Mouse (Mus musculus) forebrain, embryonic 12.5 days (tissue): ENCODE results near the gene Jarid2. TPM values are rescaled to one million over a fixed set of nuclear protein-coding genes. Genes with fewer than 3 reads are reported as not detected.

Experiments
- ATAC-seq: fragments of 200-750 bp; cut with Nextera tagmentation; 2 replicates; pipeline ENCODE4 v1.8.0; 2017; ENCODE audit warnings: moderate TSS enrichment; ENCODE audit not compliant: low FRiP score
- H3K27ac ChIP-seq: fragments of 300-500 bp; sonication (generic); 2 replicates; pipeline ENCODE4 v1.5.1; 2016; ENCODE audit warnings: mild to moderate bottlenecking
- H3K27me3 ChIP-seq: fragments of 300-500 bp; sonication (generic); 2 replicates; pipeline ENCODE4 v1.6.1; 2016; ENCODE audit warnings: mild to moderate bottlenecking
- H3K36me3 ChIP-seq: fragments of 300-500 bp; sonication (generic); replicated peaks from 2 replicates; pipeline ENCODE4 v1.6.1; 2016; ENCODE audit warnings: mild to moderate bottlenecking
- H3K4me1 ChIP-seq: fragments of 300-500 bp; sonication (generic); 2 replicates; pipeline ENCODE4 v1.6.1; 2016
- H3K4me2 ChIP-seq: fragments of 300-500 bp; sonication (generic); 2 replicates; pipeline ENCODE4 v1.6.1; 2016; ENCODE audit warnings: mild to moderate bottlenecking, moderate library complexity
- H3K4me3 ChIP-seq: fragments of 300-500 bp; sonication (generic); replicated peaks from 2 replicates; pipeline ENCODE4 v1.5.1; 2016; ENCODE audit warnings: mild to moderate bottlenecking
- H3K9ac ChIP-seq: fragments of 300-500 bp; sonication (generic); 2 replicates; pipeline ENCODE4 v1.6.1; 2016; ENCODE audit warnings: mild to moderate bottlenecking
- H3K9me3 ChIP-seq: fragments of 300-500 bp; sonication (generic); 2 replicates; pipeline ENCODE4 v1.6.1; 2016
- WGBS: fragments of 180-500 bp; shearing (Covaris S2); methylation state at CpG from one replicate; pipeline ENCODE4 v1.1.7; 2016; 5-methylcytosine and 5-hydroxymethylcytosine counted together
- polyA plus RNA-seq: library from polyadenylated mRNA; unstranded; fragments of >200 nt; fragmentation: Nextera tagmentation; extraction: Ambion mirVana; gene quantifications from 2 replicates; pipeline ENCODE4 v1.2.1, GENCODE M21; 2016

The Jarid2 gene
- polyA plus RNA-seq, 1 experiment from 2014 or later: 67.3 TPM

DNA sequence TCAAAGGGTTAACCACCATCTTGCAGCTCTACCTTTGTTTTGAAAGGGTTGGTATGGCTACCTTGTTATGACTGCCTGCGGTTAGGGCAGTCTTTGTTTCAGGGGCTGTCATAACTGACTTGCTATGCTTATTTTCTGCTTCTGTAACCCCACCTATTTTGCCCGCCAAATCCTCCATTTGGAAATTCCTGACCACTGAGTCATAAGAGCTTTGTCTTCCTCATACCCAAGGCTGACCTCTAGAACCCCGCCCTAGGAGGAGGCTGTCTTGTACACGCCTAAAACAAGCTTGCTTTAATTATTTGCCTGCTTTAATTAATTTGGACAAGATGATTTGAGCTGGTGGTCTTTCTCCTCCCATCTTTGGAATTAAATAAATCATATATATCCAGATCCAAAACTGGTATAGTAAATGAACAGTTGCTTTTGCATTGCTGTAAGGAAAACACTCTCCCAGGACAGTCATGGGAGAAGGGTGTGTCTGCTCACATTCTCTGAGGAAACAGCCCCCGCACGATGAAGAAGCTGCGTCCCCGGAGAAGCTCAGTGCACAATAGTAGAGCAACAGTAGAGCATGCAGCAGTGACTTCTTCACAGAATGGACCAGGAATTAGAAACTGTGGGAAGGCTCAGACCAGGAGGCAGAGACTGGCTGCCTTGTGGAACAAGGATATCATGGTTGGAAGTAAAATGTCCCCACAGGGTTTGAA lies 210.2 kb downstream of the Jarid2 start:
- ATAC-seq: no peak
- Histone ChIP-seq H3K36me3 (peaks cover 5% of the 10 kb centered on the region; the same call in 1 of the 2 replicates), H3K27me3 (no peaks in the 10 kb centered on the region), H3K4me3 (no peak overlapping the region), H3K9me3 (no peaks in the 10 kb centered on the region), H3K9ac (no peak overlapping the region), H3K4me2 (no peak overlapping the region), H3K4me1 (peaks cover 24% of the 10 kb centered on the region; the same call in 1 of the 2 replicates), H3K27ac (no peak overlapping the region)
- WGBS: 76% methylated on average over 8 of the region's 8 CpGs

GRCm38 (mm10) chr13:44943618-44944017 lies 214.3 kb downstream of the Jarid2 start:
- Histone ChIP-seq H3K4me1 (peaks cover 49% of the 10 kb centered on the region), H3K36me3 (peaks cover 2% of the 10 kb centered on the region; the same call in 1 of the 2 replicates), H3K9me3 (no peaks in the 10 kb centered on the region), H3K4me3 (no peak overlapping the region), H3K27ac (peak overlapping the region; percentile 37), H3K27me3 (no peaks in the 10 kb centered on the region), H3K9ac (no peak overlapping the region), H3K4me2 (no peak overlapping the region)
- 75% methylated on average over 2 of the region's 2 CpGs for WGBS
- no peak for ATAC-seq

- peak overlapping the region; percentile 39 for H3K4me3 ChIP-seq
- no peaks in the 10 kb centered on the region for H3K9me3 ChIP-seq
- H3K9ac ChIP-seq: peak overlapping the region; percentile 57
- H3K27me3 ChIP-seq: no peaks in the 10 kb centered on the region
- peaks cover 2% of the 10 kb centered on the region; the same call in 1 of the 2 replicates for H3K36me3 ChIP-seq
- peaks cover 38% of the 10 kb centered on the region for H3K4me1 ChIP-seq
- peak overlapping the region; percentile 84 for H3K27ac ChIP-seq
- peak overlapping the region; percentile 55 for H3K4me2 ChIP-seq
- 17% methylated on average over 8 of the region's 8 CpGs for WGBS
- ATAC-seq: peak; percentile 81
These were observed 217.8 kb downstream of the Jarid2 start for GRCm38 (mm10) chr13:44946880-44947635.

- H3K4me2 ChIP-seq: no peak overlapping the region
- H3K27ac ChIP-seq: no peak overlapping the region
- H3K4me1 ChIP-seq: peaks cover 30% of the 10 kb centered on the region
- no peak overlapping the region for H3K4me3 ChIP-seq
- H3K36me3 ChIP-seq: no peaks in the 10 kb centered on the region
- no peaks in the 10 kb centered on the region for H3K27me3 ChIP-seq
- 91% methylated on average over 16 of the region's 16 CpGs for WGBS
- no peak for ATAC-seq
- no peaks in the 10 kb centered on the region for H3K9me3 ChIP-seq
- H3K9ac ChIP-seq: no peak overlapping the region
These were observed 219.3 kb downstream of the Jarid2 start for GRCm38 (mm10) chr13:44948320-44949250.

DNA sequence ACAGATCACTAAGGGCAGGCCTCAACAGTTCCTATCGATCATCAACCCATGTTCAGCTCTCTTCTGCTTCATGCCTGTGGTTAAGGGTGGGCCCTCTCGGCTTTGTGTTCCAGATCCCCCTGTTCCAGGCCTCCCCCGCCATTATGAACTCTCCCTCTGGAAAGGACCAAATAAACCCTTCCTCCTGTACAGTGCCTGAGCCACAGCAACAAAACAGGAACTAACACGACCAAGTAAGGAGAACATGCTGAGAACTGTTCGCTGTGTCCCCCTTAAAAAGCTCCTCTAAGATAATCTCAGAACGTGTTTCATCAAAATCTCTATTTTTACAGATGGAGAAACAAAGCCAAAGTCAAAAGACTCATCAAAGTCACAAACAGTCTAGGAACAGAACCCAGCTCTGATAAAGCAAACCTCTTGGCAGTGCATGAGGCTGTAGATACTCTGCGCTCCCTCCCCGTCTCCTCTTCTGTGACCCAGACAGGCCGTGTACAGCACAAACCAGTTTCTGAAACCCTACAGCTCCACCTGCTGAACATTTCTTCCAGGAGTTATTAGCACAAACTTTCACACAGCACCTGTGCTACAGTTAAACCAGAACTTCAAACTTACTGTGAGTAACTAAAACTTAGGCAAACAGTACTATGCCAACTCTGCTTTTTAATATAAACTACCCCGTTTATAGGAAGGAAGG lies 223.3 kb downstream of the Jarid2 start:
- WGBS: 72% methylated on average over 10 of the region's 10 CpGs
- Histone ChIP-seq H3K36me3 (no peaks in the 10 kb centered on the region; the same call in 1 of the 2 replicates), H3K27ac (no peak overlapping the region), H3K4me1 (peaks cover 5% of the 10 kb centered on the region), H3K27me3 (no peaks in the 10 kb centered on the region), H3K4me3 (no peak overlapping the region), H3K9me3 (0 out of 2 replicates have a peak, but pooled peaks cover 4% of the 10 kb centered on the region), H3K4me2 (no peak overlapping the region), H3K9ac (no peak overlapping the region)
- ATAC-seq: no peak

DNA sequence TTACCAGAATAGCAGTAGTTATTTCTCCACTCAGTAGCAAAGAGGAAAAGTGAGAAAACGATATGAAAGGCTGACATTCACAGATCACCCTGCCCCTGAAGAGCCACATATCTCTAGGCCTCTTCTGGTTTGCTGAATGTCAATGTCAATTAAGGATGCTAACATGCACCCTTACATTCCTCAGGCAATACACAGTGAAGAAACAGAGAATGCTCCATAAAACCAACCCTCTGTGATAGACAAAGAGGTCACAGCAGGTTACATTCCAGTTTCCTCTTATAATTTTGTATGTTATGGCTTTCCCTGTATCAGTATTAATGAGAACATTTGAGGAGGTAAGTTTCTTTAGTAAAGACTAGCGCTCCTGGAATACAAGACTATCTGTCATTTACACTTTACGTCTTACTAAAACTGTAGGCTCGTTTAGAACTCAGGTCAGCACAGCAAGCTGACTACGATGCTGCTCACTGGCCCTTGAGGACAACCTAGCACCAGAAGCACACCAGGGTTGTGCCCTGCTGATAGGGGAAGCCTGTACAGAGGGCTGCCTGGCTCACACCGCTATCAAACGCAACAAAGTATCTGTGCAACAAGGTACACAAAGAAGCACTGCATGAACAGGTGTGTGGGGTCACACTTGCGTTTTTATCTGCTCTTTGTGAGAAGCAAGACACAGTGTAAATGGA lies 224.4 kb downstream of the Jarid2 start:
- ATAC-seq: no peak
- H3K27me3 ChIP-seq: no peaks in the 10 kb centered on the region
- no peak overlapping the region for H3K4me3 ChIP-seq
- H3K4me1 ChIP-seq: no peaks in the 10 kb centered on the region
- no peak overlapping the region for H3K9ac ChIP-seq
- no peak overlapping the region for H3K4me2 ChIP-seq
- no peak overlapping the region for H3K27ac ChIP-seq
- H3K9me3 ChIP-seq: 0 out of 2 replicates have a peak, but pooled peaks cover 4% of the 10 kb centered on the region
- H3K36me3 ChIP-seq: no peaks in the 10 kb centered on the region; the same call in 1 of the 2 replicates
- WGBS: 83% methylated on average over 8 of the region's 8 CpGs

GRCm38 (mm10) chr13:44954232-44954568 lies 224.9 kb downstream of the Jarid2 start:
- 0 out of 2 replicates have a peak, but pooled peaks cover 4% of the 10 kb centered on the region for H3K9me3 ChIP-seq
- no peak overlapping the region for H3K4me3 ChIP-seq
- ATAC-seq: no peak
- H3K4me2 ChIP-seq: no peak overlapping the region
- no peaks in the 10 kb centered on the region for H3K27me3 ChIP-seq
- H3K9ac ChIP-seq: no peak overlapping the region
- H3K36me3 ChIP-seq: no peaks in the 10 kb centered on the region; the same call in 1 of the 2 replicates
- no peaks in the 10 kb centered on the region for H3K4me1 ChIP-seq
- 90% methylated on average over 1 of the region's 1 CpGs for WGBS
- H3K27ac ChIP-seq: no peak overlapping the region

DNA sequence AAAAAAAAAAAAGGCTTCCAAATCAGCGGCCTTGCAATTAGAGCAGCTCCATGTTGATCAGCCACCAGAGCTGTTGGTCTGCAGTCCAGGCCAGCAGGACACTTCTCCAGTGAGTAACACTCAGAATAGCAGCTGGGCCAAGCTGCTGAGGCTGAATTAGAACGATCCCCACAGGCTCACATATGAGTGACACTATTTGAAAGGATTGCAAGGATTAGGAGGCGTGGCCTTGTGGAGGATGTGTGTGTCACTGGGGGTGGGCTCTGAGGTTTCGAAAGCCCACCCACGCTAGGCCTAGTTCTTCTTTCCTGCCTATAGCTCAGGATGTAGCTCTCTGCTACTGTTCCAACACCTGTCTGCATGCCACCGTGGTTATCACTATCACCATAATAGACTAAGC lies 226.5 kb downstream of the Jarid2 start:
- Histone ChIP-seq H3K27ac (no peak overlapping the region), H3K4me1 (no peaks in the 10 kb centered on the region), H3K4me2 (no peak overlapping the region), H3K36me3 (no peaks in the 10 kb centered on the region; the same call in 1 of the 2 replicates), H3K9ac (no peak overlapping the region), H3K4me3 (no peak overlapping the region), H3K9me3 (0 out of 2 replicates have a peak, but pooled peaks cover 4% of the 10 kb centered on the region), H3K27me3 (no peaks in the 10 kb centered on the region)
- no peak for ATAC-seq
- WGBS: 98% methylated on average over 6 of the region's 6 CpGs

- Histone ChIP-seq H3K4me2 (no peak overlapping the region), H3K36me3 (no peaks in the 10 kb centered on the region; the same call in 1 of the 2 replicates), H3K27ac (no peak overlapping the region), H3K9me3 (0 out of 2 replicates have a peak, but pooled peaks cover 4% of the 10 kb centered on the region), H3K27me3 (no peaks in the 10 kb centered on the region), H3K9ac (no peak overlapping the region), H3K4me3 (no peak overlapping the region), H3K4me1 (peaks cover 7% of the 10 kb centered on the region)
- 91% methylated on average over 8 of the region's 8 CpGs for WGBS
- ATAC-seq: no peak
These were observed 227.8 kb downstream of the Jarid2 start for GRCm38 (mm10) chr13:44957049-44957448.

DNA sequence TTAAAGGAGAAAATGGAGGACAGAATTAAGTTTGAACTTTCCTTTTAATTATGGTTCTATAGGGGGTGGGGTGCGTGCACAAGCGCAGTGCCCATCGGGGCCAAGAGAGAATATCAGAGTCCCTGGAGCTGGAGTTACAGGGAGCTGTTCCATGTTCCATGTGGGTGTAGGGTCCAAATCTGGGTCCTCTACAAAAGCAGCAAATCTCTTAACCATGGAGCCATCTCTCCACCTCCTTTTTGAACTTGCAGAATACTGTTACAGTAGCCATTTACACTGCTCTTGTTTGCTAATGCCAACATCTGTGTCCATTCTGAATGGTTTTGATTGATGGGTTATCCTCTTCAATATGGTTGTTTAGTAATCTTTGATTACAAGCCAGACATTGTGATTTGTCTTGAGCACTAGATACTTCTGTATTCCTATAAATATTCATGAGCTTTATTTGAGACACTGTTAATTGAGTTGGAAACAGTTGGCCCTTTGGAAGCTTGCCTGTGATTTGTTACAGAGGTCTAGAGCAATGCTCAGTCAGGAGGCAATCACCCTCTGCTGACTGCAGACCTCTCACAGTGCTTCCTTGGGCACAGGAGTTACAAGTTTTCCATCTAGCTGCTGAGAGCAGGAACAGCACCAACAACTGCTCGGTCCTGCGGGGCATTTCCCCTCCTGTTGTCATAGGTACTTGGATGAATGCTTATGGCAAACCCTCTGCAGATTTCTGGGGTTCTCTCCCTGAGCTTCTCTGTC lies 231.4 kb downstream of the Jarid2 start:
- WGBS: 75% methylated on average over 5 of the region's 5 CpGs
- no peak overlapping the region for H3K4me2 ChIP-seq
- peak; percentile 74; the same call in 1 of the 2 replicates for ATAC-seq
- H3K9me3 ChIP-seq: 0 out of 2 replicates have a peak, but pooled peaks cover 4% of the 10 kb centered on the region
- peak overlapping the region; percentile 38; the same call in 1 of the 2 replicates for H3K27ac ChIP-seq
- H3K27me3 ChIP-seq: no peaks in the 10 kb centered on the region
- H3K9ac ChIP-seq: no peak overlapping the region
- no peaks in the 10 kb centered on the region; the same call in 1 of the 2 replicates for H3K36me3 ChIP-seq
- H3K4me3 ChIP-seq: no peak overlapping the region
- peaks cover 7% of the 10 kb centered on the region for H3K4me1 ChIP-seq
